Mouse (Mus musculus) monocyte, adult 2 months (primary cell): Measurements from ENCODE around the gene Fbxl16.

Source experiments
- DNase-seq, 2 experiments: peaks; one replicate each; pipeline ENCODE4 v3.0.0; 2022; ENCODE audit warnings: low spot score in 2 of 2, low read depth in 1 of 2

Fbxl16 gene

GRCm38 (mm10) chr17:25808789-25809605, at the start of gene Fbxl16:
Gene Fbxl16, plus strand, starts transcription at chr17:25809085.
- DNase-seq = no peak

- no peak for DNase-seq
Measured at GRCm38 (mm10) chr17:25760148-25760547, 48.7 kb upstream of the Fbxl16 start.

GRCm38 (mm10) chr17:25761561-25761970, 47.3 kb upstream of the Fbxl16 start:
- no peak for DNase-seq

DNA sequence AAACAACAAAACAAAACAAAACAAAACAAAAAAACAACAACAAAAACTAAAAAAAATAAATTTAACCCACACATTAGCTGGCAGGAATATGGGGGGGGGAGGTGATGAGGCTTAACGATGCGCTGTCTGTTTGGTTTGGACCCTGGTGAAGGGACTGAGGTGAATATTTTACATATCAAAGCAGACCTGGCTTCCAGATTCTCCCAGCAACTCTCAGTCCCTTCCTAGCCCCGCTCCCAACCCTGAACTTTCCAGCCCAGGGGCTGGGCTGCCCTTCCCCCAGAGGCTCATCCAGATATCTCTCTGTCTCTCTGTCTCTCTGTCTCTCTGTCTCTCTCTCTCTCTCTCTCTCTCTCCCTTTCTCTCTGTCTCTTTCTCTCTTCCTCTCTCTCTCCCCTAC, 46.3 kb upstream of the Fbxl16 start:
- DNase-seq = no peak

DNA sequence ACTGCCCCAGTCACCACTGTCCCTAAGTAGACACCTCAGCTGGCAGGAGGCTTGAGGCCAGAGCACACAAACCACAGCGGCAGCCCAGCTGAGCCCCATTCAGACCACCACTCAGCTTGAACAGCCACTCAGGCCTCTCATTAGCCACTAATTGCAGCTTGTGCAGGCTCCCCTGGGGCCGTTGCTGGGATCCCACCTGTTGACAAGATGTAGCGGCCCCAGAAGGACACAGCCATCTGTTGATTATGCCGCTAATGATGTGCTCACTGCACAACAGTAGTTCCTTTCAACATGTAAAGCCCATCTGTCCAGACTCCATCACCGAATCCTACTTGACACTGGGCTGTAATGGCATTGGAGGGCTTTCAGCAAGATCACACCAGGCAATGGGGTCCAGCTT, 43.0 kb upstream of the Fbxl16 start:
- no peak for DNase-seq

DNA sequence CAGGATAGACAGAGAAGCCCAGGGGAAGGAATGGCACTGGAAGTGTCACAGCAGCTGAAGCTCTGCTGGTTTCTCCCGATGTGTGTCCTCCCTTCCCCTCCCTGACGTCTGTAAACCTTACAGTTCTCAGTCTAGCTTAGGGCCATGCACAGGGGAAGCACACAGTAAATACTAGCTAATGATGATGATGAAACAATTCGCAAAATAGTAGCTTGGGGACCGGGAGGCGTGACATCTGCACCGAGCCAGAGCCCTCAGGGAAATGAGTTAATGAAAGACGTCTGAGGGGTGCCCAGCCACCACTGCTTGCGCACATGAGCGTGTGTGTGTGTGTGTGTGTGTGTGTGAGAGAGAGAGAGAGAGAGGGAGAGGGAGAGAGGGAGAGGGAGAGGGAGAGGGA, 39.6 kb upstream of the Fbxl16 start:
- no peak for DNase-seq

DNA sequence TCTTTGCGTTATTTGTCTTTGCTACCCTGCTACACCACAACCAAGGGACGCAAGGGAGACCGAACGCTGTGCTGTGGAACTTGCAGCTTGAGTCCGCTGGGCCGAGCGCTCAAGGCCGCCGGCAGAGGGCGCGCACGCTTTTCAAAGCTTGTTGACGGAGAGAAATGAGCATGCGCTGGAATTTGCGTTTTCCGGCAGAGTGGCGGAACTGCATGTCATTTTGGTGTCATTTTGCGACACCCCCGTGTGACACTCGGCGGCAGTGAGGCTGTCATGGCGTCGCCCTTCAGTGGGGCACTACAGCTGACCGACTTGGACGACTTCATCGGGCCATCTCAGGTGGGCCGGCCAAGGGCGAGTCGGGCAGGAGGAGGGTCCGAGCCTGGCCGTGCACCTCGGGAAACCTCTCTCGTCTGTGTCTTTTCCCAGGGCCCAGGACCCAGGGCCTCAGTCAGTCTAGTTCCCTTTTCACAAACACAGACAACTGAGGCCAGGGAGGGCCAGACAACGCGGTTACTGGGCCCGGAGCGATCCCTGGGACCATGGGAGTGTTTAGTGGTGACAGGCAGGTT, 35.2 kb upstream of the Fbxl16 start, which contains the start of gene Narfl:
Gene Narfl, plus strand, starts transcription at position 228 of the 572 bp plus-strand sequence.
- peak; percentile 90 to 96 for DNase-seq

- no peak for DNase-seq
Measured at GRCm38 (mm10) chr17:25775318-25776062, 33.4 kb upstream of the Fbxl16 start.

GRCm38 (mm10) chr17:25777948-25778347, 30.9 kb upstream of the Fbxl16 start:
- no peak for DNase-seq

- DNase-seq = no peak
Measured at GRCm38 (mm10) chr17:25781339-25781738, 27.5 kb upstream of the Fbxl16 start.

DNA sequence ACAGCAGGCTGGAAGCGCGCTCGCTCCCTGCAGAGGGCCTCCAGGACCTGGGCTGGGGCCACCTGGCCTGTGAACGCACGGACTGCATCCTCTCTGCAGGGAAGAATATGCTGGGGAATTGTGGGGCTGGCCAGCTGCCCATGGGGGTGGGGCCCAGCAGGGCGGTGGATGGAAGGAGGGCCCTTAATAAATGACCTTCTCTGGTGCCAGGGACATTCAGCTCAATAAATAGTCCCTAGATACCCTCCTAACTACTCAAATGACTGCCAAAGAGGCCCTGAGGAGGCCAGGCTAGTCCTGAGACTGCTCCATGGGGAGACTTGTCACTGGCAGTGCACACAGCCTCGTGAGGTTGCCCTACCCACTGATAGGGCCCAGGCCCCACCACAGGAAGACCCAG, 25.8 kb upstream of the Fbxl16 start:
- DNase-seq = no peak

DNA sequence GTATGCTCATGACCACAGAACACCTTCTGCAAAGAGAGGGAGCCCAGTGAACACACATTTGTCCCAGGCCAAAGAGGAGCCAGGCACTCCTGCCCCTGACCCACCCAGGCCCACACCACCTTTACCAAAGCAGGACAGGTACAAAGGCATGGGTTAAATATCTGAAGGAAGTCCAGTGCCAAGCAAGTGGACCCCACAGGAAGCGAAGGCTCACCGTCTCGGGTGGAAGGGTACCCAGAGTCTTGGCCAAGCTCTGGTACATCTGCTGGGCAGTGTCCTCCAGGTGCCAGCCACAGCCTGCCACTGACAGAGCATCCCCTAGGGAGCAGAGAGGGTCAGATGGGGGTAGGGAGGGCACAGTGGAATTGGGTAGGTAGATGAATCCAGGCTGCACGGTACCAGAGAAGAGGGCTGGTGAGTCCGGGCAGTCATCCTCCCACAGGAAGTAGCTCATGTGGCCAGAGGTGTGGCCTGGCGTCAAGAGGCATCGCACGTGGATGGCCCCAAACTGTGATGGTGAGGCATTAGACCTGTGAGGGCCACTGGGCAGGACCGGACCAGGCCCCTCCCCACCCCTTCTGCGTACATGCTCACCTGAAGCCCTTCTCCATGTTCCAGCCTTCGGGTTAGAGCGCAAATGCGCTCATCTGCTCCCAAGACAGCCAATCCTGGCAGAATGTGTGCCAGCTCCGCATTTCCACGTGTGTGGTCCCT, 24.9 kb upstream of the Fbxl16 start:
- no peak for DNase-seq

DNA sequence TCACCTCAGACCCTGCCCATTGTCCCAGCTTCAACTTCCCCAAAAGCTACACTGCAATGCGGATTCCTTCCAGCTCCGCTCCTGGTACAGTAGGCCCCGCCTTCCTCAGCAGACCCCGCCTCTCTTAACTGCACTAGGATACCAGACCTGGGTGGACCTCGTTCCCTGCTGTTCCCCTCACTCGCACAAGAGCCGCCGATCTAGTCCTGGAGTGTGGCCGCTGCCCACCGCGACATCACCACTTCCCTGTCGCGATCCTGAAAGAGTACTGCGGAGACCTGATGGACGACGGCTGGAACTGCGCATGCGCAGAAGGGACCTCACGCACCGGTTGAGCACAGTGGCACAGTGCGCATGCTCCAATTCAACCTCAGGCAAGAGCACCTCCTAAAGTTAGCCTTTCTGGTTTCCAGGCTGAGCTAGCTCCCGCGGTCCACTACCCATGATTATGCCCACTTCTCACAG, 23.6 kb upstream of the Fbxl16 start, which contains the start of gene Haghl:
Gene Haghl, minus strand, starts transcription at position 393 of the 465 bp plus-strand sequence.
- DNase-seq = peak; percentile 83 to 93

DNA sequence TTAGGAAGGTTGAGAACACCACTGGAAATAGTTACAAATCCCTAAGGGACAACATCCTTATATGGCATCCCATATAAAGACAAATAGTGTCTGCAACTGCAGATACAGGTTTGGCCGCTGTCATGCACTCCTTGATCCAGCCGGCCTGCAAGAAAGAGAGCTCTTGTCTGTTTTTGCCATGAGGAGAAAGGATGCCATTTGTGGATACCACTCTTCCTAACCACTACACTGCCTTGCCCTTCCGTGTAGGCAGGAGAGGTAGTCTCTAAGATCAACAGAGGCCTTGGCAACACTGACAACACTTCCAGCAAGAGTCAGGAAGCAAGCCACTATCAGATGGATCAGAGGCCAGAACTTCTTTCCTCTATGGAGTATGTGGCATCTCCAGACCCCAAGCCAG, 22.6 kb upstream of the Fbxl16 start, which contains the start of gene Ccdc78:
Gene Ccdc78, plus strand, starts transcription at position 301 of the 400 bp plus-strand sequence.
- no peak for DNase-seq

- DNase-seq = no peak
Measured at GRCm38 (mm10) chr17:25786781-25787504, 21.9 kb upstream of the Fbxl16 start.

- DNase-seq = no peak
Measured at GRCm38 (mm10) chr17:25791320-25791842, 17.5 kb upstream of the Fbxl16 start.

DNA sequence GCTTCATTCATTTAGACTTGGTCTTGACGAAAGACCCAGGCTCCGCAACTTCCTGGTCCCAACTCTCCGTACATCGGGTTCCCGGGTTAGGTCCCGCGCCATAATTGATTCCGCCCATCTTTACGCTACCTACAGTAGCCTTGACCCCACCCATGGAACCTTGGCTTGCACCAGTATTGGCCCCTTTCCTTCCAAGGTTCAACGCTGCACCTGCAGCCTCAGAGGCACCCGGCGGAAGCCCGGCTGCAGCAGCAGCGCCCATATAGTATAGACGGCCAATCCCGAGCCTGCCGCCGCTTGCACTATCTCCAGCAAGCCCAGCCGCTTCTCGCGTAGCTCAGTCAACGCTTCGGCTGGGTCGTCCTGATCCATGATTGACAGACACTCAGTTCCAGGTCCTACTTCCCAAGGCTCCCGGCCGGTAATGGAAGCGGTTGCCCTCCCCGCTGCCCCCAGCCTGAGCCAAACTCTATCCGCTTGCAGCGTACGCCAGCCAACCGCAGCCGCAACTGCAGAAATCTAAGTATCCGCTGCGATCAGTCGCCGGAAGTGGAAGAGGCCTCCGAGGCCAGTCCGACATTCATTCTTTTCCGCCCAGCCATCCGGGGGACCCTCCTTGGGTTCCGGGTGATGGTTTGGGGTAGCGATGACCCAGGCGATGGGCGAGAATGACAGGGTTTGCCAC, 16.9 kb upstream of the Fbxl16 start:
- peak; percentile 49 to 75 for DNase-seq

DNA sequence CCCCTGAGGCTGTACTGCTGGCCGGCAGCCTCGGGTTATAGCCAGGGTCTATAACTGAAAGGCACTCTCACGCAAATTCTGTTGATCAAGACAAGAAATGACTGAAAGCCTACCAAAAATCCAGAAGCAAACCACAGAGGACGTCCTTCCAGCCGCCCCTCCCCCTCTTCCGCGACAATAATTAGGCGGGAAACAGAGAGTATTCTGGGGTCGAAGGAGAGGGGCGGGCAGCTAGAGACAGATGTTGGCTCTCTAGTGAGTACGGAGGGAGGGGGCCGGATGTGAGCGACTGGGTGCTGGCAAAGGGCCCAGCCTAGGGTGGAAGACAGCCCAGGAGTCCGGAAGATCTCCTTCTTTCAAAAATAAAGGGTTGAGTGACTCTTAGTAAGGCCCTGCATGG, 16.3 kb upstream of the Fbxl16 start, which contains the start of gene Fam173a:
Gene Fam173a, minus strand, starts transcription at position 287 of the 400 bp plus-strand sequence.
- DNase-seq = no peak

DNA sequence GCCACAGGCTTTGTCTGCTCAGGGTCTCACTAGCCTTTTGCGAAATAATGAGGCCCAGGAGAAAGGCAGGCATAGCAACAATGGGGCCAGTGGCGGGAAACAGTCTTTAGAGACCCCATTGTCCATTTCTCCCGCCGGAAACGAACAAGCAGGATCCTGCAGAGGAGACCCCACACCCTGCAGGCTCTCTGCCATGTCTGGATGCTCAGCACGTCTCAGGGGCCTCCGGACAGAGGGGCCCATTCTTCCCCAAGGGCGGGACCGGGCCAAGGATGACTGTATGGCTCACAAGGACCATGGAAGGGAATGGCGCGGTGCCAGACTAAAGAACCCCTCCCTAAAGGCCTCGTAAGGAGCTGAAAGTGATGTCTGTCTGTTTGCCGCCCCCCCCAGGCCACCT, 14.7 kb upstream of the Fbxl16 start:
- DNase-seq = no peak
